Mouse (Mus musculus) embryo, embryonic 10.5 days (tissue): Measurements from ENCODE around the gene Gm44596.
A peak's percentile ranks its signal among the peaks of the same experiment; 100 is the strongest.

Experiments
- DNase-seq: peaks from one replicate; pipeline ENCODE4 v3.0.0-alpha.2; 2015; ENCODE audit warnings: low spot score

Gm44596 gene

DNA sequence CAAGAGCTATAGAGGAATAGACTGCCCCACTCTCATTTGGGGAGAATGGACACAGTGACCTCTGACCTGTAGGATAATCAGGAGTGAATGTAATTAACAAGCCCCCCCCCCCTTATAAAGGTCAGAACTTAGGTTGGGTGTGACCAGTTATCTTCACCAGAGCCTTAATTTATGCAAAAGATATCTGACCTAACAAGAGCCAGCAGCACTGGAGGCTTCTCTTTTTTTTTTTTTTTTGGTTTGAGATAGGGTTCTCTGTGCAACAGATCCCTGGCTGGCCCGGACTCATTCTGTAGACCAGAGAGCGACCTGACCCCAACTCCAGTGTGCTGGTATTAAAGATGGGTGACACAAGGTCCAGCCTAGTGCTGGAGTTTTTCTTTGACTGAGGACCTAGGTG lies 54.0 kb downstream of the Gm44596 start:
- DNase-seq = no peak

DNA sequence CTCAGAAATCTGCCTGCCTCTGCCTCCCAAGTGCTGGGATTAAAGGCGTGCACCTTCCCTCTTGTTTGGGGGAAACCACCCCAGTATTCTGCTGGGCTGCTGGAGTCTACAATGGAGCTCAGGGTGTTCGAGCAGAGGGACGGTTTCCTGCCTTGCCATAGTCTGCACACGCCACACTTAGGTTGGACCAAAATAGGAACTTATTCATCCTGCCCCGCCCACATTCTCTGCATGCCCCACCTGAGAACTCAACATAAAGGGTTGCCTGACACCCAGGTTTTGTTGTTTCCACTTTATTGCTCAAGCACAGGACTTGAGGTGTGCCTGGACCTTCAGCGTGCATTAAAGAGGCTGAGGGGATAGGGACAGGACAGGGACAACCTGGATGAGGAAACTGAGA lies 54.5 kb downstream of the Gm44596 start:
- DNase-seq = no peak

DNA sequence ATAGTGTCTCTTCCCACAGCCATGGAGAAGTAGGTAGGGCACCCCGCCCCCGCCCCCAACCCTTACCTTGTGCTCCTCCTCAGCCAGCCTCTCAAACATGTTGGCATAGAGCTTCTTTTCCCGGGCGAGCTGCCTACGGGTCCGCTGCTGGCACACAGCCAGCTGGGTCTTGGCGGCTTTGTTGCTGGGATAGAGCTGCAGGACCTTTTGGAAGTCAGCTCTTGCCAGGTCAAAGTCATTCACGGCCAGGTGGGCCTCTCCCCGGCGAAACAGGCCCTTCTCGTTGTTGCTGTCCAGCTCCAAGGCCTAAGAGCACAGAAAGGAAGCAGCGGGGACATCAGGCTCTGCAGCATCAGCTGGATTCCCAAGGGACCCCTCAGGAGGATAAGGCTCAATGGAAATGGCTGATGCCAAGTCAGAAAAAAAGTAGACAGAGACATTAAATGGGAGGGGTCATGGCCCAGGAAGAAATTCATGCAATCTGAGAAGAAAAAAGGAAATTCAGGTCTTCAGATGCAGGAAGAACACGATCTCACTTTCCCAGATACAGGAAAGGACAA lies 57.1 kb downstream of the Gm44596 start:
- no peak for DNase-seq

GRCm38 (mm10) chr6:128433566-128433965 lies 58.3 kb downstream of the Gm44596 start:
- DNase-seq = no peak

GRCm38 (mm10) chr6:128435474-128435873 lies 60.2 kb downstream of the Gm44596 start:
- DNase-seq = no peak

DNA sequence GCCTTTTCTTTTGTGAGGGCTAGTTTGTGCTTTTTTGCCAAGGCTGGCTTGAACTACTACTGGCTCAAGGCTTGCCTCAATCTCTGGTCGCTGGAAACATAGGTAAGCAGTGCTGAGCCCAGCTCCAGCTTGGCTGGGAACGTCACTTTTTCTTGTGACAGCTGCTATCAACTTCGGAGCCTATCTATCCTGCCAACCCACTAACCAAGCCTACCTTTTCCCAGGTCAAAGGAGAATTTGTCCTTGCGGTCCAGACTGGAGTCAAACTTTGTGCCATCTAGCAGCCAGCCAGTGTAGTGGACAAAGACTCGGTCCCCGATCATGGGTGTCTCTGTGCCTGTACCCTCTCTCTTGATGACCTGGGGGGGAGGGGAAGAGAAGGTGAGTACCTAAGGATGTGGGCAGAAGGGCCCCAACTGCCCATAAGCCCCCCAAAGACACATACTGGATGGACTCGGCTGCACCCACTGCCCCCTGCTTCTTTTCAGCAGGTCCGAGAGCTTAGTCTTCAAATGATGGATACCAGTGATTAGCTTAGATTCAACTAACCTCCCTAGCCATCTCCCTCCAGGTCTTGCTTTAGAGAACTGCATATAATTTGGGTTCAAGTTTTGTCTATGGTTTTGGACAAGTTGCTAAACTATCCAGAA lies 61.2 kb downstream of the Gm44596 start:
- DNase-seq = no peak

DNA sequence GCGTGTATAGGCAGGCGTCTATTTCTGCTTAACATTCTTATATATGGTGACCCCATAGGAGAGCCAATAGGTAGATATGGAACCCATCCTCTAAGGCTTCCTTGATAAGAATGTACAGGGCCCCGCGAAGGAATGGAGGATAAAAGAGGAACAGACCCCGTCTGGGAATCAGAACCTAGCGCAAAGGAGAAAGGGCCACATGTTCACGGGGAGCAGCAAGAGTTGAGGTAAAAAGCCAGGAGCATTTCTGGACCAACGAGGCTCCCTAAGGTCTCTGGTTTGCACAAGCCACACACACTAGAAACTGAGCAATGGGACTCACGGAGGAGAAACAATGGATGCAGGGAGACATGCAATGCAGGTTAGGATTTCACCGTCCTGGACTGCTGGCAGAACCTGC lies 62.0 kb downstream of the Gm44596 start:
- no peak for DNase-seq

- DNase-seq = peak; percentile 78
Measured at GRCm38 (mm10) chr6:128437731-128438316, 62.5 kb downstream of the Gm44596 start.

GRCm38 (mm10) chr6:128438317-128438870 lies 63.1 kb downstream of the Gm44596 start, which contains the start of gene Fkbp4:
TSS of gene Fkbp4 (minus strand) at chr6:128438677.
- peak; percentile 96 for DNase-seq

DNA sequence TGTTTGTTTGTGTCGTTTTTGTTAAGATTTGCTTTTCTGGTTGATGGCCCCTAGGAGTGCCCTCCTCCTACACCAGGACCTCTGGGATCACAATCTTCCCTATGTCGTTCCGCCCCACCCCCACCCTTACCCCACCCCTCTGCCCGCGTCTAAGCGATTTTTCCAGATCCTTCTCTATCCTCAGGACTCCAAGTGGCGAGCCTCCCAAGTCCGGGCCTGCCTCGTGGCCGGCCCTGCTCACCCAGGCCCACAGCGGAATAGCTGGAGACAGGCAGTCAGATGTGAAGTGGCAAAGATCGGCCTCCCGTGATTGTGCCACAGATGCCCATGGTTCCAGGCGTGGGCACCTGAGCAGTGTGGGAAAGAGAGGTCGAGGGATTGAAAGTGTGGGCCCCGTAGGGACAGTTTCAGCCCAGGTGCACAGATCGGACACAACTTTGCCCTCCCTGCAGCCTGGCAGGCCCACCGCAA lies 63.6 kb downstream of the Gm44596 start:
- no peak for DNase-seq

DNA sequence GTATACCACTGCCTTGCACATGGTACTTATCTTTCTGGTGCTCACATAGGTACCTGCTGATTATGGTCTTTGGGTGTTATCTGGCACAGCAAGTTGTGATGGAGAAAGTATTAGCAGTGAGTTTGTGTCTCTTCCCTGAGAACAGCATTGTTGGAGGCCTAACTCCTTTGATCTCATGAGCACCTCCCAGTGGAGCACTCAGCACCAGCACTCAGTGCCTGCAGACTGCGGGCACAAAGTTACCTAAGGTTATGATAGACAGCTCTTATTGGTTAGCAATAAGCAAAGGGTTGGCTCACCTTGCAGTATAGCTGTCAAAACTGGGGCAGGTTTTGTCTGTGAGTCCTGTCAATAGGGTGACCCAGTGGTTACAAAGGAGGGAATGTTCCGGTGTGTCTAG lies 64.9 kb downstream of the Gm44596 start:
- DNase-seq = no peak

DNA sequence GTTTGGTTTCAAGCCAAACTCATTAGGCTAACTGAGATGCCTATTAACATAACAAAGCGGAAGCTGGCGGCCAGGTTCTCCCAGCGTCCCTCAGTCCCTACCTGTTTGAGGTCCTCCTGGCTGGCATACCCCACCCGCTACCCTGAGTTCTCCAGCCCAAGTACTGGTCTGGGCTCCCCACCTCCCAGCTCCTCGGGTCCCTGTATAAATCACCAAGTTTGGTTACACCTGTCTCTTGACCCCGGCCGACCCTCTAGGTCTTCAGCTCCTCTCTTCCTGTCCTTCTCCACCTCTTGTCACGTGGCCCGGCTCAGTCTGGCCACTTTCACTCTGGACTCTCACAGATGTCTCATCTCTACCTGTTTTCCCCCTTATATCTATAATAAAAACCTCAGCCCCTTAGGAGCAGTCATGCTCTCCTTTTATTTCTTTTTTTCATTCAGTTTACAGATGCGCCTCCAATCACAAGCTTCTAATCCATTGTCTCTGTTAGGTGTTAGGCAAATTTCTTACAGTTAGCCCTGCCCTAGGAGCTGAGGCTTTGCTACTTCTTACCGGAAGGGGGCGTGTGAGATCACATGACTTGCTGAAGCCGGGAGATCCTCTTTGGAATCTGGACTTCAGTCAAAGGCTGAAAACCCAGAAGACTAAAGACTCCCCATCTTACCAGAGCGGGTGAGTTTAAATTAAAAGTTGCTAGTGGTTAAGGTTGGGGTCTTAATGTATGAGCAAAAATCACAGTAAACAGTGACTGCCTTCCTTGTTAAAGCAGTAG lies 70.6 kb downstream of the Gm44596 start:
- peak; percentile 79 for DNase-seq

- no peak for DNase-seq
Measured at GRCm38 (mm10) chr6:128447063-128447462, 71.8 kb downstream of the Gm44596 start.

DNA sequence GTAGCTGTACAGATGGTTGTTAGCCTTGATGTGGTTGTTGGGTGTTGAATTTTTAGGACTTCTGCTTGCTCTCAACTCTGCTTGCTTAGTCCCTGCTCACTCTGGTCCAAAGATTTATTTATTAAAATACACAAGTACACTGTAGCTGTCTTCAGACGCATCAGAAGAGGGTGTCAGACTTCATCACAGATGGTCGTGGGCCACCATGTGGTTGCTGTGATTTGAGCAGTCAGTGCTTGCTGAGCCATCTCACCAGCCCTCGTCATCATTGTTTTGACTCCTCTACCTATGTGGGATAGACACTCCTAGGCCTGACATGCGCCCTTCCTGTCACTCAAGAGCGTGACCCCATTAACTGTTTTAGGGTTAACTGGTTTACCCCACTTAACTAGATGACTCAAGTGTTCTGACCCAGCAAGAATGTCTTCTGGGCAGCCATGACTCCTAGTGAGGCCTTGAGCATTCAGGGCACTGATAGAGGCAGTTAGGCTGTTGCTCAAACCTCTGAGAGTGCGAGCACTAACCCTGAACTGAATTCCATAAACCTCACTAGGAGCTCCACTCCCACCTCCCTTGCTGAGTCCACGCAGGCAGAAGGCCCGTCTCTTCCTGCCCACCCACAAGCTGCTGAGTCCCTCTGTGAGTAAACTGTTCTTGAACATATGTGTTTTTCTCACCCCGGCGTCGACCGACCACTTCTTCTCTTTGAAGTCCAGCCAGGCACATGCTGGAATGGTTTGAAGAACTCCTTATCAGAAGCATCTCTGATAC lies 80.7 kb downstream of the Gm44596 start:
- DNase-seq = no peak
